Mouse (Mus musculus): ENCODE results near the gene Nufip1.

GRCm38 (mm10) chr14:76150499-76150898 is 39.8 kb downstream of the Nufip1 start:
- TF ChIP-seq CTCF (IDR thresholded peaks at IDR 0.05; ENCODE audit: borderline replicate concordance, insufficient read depth, low read length) (no peak), POLR2A (IDR thresholded peaks at IDR 0.05; ENCODE audit: low read depth, low read length) (no peak)

All from embryonic fibroblast, embryonic 13.5 days (primary cell).